Mouse (Mus musculus) urinary bladder, postnatal 36 days (tissue): Measurements from ENCODE around the gene Inf2.
A peak's percentile ranks its signal among the peaks of the same experiment; 100 is the strongest.

Experiments used
- DNase-seq, 2 experiments: peaks; one replicate each; pipeline ENCODE4 v3.0.0; 2022; ENCODE audit warnings: low spot score in 2 of 2, mixed read lengths in 1 of 2

The Inf2 gene

GRCm38 (mm10) chr12:112595626-112596025, 7.0 kb downstream of the Inf2 start:
- peak; percentile 55 to 72 for DNase-seq

DNA sequence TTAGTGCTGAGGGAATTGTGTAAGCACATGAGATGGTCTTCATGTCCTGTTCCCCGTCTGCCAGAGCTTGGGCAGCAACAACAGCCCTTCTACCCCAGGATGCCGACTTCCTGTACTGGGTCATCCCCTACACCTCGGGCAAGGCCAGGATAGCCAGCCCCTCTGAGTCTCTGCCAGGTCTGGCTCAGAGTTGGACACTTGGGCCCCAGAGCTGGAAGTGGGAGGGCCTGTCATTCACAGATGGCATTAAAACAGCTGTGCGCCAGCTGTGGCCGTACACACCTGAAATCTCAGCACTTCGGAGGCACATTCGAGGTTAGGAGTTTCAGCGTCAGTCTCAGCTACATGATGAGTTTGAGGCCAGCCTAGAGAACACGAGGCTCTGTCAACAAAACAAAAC, 7.9 kb downstream of the Inf2 start:
- DNase-seq: no peak

- DNase-seq: no peak
Observed at GRCm38 (mm10) chr12:112596891-112597500, 8.4 kb downstream of the Inf2 start.

GRCm38 (mm10) chr12:112597618-112598017, 9.0 kb downstream of the Inf2 start:
- peak in 1 of 2 experiments; percentile 57 for DNase-seq

GRCm38 (mm10) chr12:112599198-112599597, 10.6 kb downstream of the Inf2 start:
- no peak for DNase-seq

- DNase-seq: no peak
Observed at GRCm38 (mm10) chr12:112599942-112600611, 11.5 kb downstream of the Inf2 start.

- no peak for DNase-seq
Observed at GRCm38 (mm10) chr12:112604022-112604421, 15.4 kb downstream of the Inf2 start.

DNA sequence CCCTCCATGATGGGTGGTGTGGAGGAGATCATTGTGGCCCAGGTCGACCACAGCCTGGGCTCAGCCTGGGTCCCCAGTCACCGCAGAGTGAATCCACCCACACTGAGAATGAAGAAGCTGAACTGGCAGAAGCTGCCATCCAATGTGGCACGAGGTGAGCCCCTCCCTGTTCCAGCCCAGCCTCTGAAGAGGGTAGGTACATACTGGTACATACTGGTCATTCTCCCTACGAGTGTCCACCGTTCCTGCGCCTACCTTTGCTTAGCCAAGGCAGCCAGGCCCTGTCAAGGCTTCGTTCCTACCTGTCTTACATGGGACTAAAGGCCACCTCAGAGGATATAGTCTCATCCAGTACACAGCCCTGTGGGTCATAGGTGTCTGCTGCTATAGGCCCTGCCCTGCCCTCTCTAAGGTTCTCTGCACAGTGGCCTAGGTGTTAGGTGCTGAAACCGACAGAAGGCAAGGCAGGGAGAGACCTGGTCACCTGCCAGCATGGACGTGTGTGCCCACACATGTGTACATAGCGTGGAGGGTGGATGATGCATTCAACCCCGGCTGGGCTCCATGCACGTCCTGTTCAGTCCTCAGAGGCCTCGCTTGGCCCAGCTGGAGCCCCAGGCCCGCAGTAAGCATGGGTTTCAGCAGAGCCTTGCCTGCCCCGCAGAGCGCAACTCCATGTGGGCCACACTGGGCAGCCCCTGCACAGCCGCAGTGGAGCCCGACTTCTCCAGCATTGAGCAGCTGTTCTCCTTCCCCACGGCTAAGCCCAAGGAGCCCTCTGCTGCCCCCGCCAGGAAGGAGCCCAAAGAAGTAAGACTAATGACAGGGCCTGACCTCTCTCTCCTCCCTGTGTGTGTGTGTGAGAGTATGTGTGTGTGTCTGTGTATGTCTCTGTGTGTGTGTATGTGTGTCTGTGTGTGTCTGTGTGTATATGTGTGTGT, 16.4 kb downstream of the Inf2 start:
- DNase-seq: no peak

GRCm38 (mm10) chr12:112605766-112606165, 17.2 kb downstream of the Inf2 start:
- DNase-seq: peak; percentile 75 to 79

- DNase-seq: no peak
Observed at GRCm38 (mm10) chr12:112606998-112607397, 18.4 kb downstream of the Inf2 start.

GRCm38 (mm10) chr12:112609031-112609430, 20.4 kb downstream of the Inf2 start:
- no peak for DNase-seq

GRCm38 (mm10) chr12:112616668-112617067, 28.1 kb downstream of the Inf2 start:
- no peak for DNase-seq

GRCm38 (mm10) chr12:112617184-112617583, 28.6 kb downstream of the Inf2 start:
- DNase-seq: no peak

DNA sequence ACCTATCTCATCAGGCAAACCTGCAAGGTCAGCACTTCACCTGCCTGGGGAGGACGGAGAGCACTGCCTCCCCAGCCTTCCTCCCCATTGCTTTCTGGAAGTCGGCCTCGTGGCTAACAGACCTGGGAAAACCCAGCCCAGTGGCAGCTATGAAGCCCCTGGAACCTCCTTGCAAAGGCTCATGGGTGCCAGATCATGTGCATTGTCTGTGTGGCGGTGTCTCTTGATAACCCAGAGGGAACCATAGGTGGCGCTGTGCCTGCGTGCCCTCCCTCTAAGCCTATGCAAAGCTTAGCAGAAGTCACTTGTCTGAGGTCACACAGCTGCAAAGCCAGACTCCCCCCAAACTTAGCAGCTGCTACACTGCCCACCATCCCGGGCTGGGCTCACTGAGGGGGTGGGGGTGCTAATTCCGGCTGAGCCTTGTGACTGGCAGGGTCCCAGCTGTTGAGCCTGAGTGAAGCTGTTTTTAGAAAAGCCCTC, 29.4 kb downstream of the Inf2 start:
- peak in 1 of 2 experiments; percentile 62 for DNase-seq

DNA sequence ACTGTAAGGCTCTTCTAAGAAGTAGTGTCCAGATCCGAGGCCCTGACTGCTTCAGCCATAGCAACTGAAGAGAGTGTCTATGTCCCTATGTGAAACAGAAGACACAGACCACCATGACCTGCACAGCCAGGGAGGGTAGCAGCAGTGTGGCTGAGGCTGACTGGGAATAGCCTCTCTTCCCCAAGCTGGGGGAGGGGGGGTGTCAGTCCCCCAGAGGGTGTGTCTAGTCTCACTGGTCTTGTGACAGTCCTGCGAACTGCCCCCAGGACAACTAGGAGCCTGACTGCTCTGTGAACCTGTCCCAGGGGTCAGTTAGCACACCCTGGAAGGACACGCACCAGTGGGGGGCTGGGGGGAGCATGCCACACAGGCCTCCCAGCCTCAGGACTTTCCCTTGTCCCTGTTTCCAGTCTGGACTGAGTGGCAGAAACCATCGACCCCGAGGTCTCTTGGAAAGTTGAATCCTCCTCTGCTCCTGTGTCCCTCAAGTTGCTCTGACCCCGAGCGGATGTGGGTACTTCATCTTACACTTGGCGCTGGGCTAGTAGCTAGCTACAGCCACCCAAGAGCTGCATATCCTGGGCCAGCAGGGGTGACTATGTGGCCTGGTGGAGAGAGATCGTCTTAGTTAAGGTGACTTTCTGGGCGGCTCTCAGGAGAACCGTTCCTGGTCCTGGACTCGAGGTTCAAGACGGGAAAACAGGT, 30.5 kb downstream of the Inf2 start:
- no peak for DNase-seq

- DNase-seq: peak; percentile 38 to 42
Observed at GRCm38 (mm10) chr12:112619686-112620353, 31.2 kb downstream of the Inf2 start, which contains the start of gene Adssl1. Gene Adssl1, plus strand, starts transcription at chr12:112620045.

DNA sequence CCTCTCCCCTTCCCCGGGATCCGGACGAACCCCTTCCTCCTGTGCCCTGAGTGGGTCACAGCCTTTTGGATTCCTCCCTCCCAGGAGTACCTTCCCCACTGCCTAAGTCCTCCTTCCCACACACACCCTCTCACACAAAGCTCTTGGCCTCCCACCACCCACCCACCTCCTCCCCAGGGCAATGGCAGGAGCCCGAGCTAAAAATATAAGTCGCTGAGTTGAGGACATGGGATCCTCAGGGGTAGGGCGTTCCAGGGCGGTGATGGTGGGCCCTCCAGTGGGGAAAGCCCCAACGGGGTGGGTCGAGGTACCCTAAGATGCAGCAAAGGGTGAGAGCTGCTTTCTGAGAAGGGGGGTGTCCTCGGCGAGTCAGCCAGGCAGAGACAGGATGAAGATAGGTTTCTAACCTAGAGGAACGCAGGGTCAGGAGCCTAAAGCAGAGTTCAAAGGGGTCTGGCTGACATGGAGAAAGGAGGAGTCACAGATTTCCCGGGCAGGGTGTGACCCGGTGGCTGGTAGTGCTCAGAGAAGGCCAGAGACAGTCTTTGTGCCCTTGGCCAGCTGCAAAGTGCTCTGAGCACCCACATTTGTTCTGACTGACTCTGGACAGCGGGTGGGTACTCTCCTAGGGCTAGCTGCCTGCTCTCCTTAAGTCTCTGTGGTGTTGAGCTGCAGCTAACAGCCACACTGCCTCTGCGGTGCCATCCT, 31.9 kb downstream of the Inf2 start:
- no peak for DNase-seq

DNA sequence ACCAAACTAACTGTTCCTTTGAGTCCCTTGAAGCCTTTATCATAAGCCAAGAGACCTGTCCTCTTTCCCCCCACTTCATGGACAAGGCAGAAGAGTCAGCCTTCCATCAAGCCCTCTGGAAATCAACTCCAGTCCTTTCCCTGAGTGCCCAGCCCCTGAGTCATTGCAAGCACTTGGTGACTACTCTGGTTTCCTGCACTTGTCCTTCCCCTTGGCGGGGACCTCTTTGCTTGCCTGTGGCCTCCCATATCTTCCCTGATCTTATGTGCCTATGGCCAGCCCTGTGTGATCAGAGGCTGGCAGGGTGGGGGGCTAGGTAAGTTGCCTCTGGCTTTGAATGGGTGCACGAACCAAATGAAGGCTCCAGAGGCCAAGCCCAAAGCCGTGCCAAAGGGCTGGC, 33.3 kb downstream of the Inf2 start:
- no peak for DNase-seq

- peak in 1 of 2 experiments; percentile 47 for DNase-seq
Observed at GRCm38 (mm10) chr12:112623742-112624141, 35.2 kb downstream of the Inf2 start.

DNA sequence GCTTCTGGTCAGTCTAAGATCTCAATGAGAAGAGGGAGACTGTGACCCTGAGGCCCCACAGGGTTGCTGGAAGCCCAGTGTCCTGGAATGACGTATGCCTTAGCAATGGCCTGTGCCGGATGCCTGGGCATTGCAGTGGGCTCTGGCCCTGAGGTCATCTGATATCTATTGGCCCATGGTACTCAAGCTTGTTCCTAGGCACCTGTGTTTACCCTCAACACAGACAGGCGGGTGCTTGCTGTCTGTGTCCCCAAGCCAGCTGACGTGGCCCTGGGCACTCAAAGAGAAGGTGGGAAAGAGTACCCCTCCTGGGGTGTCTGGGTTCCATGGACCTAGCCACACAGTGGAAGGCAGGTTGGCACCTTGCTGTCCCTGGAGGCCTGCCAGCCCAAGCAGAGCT, 37.1 kb downstream of the Inf2 start:
- DNase-seq: no peak
